Mouse (Mus musculus): ENCODE results near the gene Alpk1. TPM values are rescaled to one million over a fixed set of nuclear protein-coding genes. Genes with fewer than 3 reads are reported as not detected.

The Alpk1 gene
- total RNA-seq (2021), result 10 to 100 TPM in 1 of 2 experiments, 1 to 10 TPM in 1; 10.0 to 11.0 TPM
- long read RNA-seq, experiment 1, partial matches to known transcripts, result 2 of 6 reads
- long read RNA-seq, experiment 1, other reads (novel, unspliced or antisense), result 4 of 6 reads
- long read RNA-seq, experiment 2, full-length matches to known transcripts, result 1 of 4 reads
- long read RNA-seq, experiment 2, partial matches to known transcripts, result 0 of 4 reads
- long read RNA-seq, experiment 2, other reads (novel, unspliced or antisense), result 3 of 4 reads

- peak; percentile 71 for TF ChIP-seq CTCF (conservative IDR thresholded peaks at IDR 0.05)
- H3K27ac ChIP-seq, result peak within 1 kb of the TSS; percentile 69
- peak within 1 kb of the TSS; percentile 52 for H3K4me3 ChIP-seq
- peak; percentile 22 to 41 for DNase-seq (ENCODE audit: low spot score in 2 of 2)
Measured at GRCm38 (mm10) chr3:127780021-127780644, at the start of gene Alpk1. Gene Alpk1 (minus strand): TSS chr3:127780527.

DNA sequence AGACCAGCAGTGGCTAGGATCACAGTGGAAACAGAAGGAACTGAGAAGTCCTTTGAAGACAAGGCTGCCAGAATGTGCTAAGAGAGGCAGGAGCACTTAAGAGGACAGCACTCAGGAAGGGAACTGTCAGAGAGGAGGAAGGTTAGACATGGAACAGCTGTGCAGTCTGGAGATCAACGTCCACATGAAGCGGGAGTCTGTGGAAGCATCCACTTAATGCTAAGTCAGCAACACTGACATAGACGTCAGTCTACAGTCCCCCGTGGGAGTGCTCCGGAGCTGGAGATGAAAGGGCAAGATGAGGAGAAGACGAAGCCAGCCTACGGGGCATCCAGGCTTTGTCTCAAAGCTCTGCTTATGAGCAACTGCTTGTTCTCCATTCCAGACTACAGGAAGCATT, 46.8 kb upstream of the Alpk1 start:
- Histone ChIP-seq H3K4me3 (no peak overlapping the region), H3K27ac (peak overlapping the region; percentile 7; the same call in 1 of the 2 replicates)
- TF ChIP-seq CTCF (conservative IDR thresholded peaks at IDR 0.05), result no peak
- no peak for DNase-seq (ENCODE audit: low spot score in 2 of 2)

GRCm38 (mm10) chr3:127826503-127826902, 46.2 kb upstream of the Alpk1 start:
- no peak for TF ChIP-seq CTCF (conservative IDR thresholded peaks at IDR 0.05)
- DNase-seq (ENCODE audit: low spot score in 2 of 2), result no peak
- H3K4me3 ChIP-seq, result no peak overlapping the region
- H3K27ac ChIP-seq, result no peak overlapping the region

- no peak overlapping the region for H3K27ac ChIP-seq
- no peak overlapping the region for H3K4me3 ChIP-seq
- DNase-seq (ENCODE audit: low spot score in 2 of 2), result no peak
- no peak for TF ChIP-seq CTCF (conservative IDR thresholded peaks at IDR 0.05)
Measured at GRCm38 (mm10) chr3:127823886-127824863, 43.8 kb upstream of the Alpk1 start.

- H3K27ac ChIP-seq, result no peak overlapping the region
- no peak for TF ChIP-seq CTCF (conservative IDR thresholded peaks at IDR 0.05)
- DNase-seq (ENCODE audit: low spot score in 2 of 2), result no peak
- H3K4me3 ChIP-seq, result no peak overlapping the region
Measured at GRCm38 (mm10) chr3:127821209-127821608, 40.9 kb upstream of the Alpk1 start.

GRCm38 (mm10) chr3:127820400-127820799, 40.1 kb upstream of the Alpk1 start:
- DNase-seq (ENCODE audit: low spot score in 2 of 2), result no peak
- H3K27ac ChIP-seq, result no peak overlapping the region
- no peak for TF ChIP-seq CTCF (conservative IDR thresholded peaks at IDR 0.05)
- no peak overlapping the region for H3K4me3 ChIP-seq

DNA sequence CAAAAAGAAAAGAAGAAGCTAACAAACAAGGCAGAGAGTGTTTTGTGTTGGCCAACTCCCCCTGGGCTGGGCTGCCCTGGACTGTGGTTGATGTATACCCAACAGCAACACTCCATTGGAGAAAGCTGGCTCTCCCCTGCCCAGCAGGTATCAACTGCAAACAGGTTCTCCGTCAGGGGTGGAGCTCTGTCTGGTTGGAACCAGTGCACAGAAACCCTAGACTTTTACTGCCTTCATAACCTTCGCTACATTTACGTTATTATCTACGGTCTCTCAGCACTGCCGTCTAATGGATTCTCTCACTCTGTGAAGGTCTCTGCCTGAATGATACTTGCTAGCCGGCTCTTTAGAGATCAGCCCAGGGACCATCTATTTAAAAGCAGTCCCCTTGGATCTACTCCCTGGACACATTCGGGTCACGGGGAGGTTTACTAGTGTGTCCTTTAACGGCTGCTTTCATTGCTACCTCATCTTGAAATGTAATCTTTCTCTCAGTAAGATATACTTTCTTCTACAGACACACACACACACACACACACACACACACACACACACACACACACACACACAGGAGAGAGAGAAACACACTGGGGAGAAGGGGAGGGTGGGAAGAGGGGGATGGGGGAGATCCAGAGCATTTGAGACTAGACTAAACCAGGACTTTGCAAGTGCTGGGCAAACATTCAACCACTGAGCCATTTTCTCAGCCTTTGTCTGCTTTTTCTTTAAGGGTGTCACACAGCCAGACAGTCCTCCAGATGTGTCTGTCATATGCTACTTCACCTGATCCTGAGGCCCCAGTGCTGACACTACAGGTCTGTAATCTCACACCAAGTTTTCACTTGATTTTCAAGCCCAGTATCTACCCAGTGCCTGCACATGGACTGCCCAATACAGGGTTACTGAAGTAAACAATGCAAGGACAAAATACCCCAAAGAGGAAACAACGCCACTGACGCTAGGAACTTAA, 38.7 kb upstream of the Alpk1 start:
- no peak for TF ChIP-seq CTCF (conservative IDR thresholded peaks at IDR 0.05)
- Histone ChIP-seq H3K4me3 (no peak overlapping the region), H3K27ac (no peak overlapping the region)
- no peak for DNase-seq (ENCODE audit: low spot score in 2 of 2)

- DNase-seq (ENCODE audit: low spot score in 2 of 2), result no peak
- no peak for TF ChIP-seq CTCF (conservative IDR thresholded peaks at IDR 0.05)
- H3K27ac ChIP-seq, result no peak overlapping the region
- H3K4me3 ChIP-seq, result no peak overlapping the region
Measured at GRCm38 (mm10) chr3:127817120-127817683, 36.9 kb upstream of the Alpk1 start.

- no peak for DNase-seq (ENCODE audit: low spot score in 2 of 2)
- TF ChIP-seq CTCF (conservative IDR thresholded peaks at IDR 0.05), result no peak
- H3K4me3 ChIP-seq, result no peak overlapping the region
- H3K27ac ChIP-seq, result no peak overlapping the region
Measured at GRCm38 (mm10) chr3:127809103-127809502, 28.8 kb upstream of the Alpk1 start.

- no peak for DNase-seq (ENCODE audit: low spot score in 2 of 2)
Measured at GRCm38 (mm10) chr3:127807846-127808245, 27.5 kb upstream of the Alpk1 start.

DNA sequence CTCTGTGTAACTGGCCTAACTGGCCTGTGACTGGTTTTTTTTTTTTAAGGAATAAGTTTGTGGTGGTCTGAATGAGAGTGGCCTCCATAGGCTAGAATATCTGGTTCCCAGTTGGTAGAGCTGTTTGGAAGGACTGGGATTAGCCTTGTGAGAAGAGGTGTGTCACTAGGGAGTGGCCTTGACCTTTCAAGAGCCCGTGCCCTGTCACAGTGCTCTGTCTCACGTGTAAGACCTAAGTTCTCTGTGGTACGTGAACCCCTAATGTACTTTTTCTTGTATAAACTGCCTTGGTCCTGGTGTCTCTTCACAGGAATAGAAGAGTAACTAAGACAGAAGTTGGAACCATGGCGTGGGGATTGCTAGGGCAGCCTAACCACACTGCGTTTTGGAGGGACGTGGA, 25.7 kb upstream of the Alpk1 start:
- no peak overlapping the region for H3K27ac ChIP-seq
- no peak for DNase-seq (ENCODE audit: low spot score in 2 of 2)
- TF ChIP-seq CTCF (conservative IDR thresholded peaks at IDR 0.05), result no peak
- no peak overlapping the region for H3K4me3 ChIP-seq

More at GRCm38 (mm10) chr3:127807846-127808245, 27.5 kb upstream of the Alpk1 start:
- TF ChIP-seq CTCF (conservative IDR thresholded peaks at IDR 0.05), result no peak
- no peak overlapping the region for H3K4me3 ChIP-seq
- no peak overlapping the region for H3K27ac ChIP-seq

- H3K27ac ChIP-seq, result no peak overlapping the region
- DNase-seq (ENCODE audit: low spot score in 2 of 2), result no peak
- H3K4me3 ChIP-seq, result no peak overlapping the region
- TF ChIP-seq CTCF (conservative IDR thresholded peaks at IDR 0.05), result no peak
Measured at GRCm38 (mm10) chr3:127805071-127805470, 24.7 kb upstream of the Alpk1 start.

Measured in layer of hippocampus, adult 2 months (tissue).